8 mouse cellular contexts compared by ENCODE assay signal in the genomic region with DNA sequence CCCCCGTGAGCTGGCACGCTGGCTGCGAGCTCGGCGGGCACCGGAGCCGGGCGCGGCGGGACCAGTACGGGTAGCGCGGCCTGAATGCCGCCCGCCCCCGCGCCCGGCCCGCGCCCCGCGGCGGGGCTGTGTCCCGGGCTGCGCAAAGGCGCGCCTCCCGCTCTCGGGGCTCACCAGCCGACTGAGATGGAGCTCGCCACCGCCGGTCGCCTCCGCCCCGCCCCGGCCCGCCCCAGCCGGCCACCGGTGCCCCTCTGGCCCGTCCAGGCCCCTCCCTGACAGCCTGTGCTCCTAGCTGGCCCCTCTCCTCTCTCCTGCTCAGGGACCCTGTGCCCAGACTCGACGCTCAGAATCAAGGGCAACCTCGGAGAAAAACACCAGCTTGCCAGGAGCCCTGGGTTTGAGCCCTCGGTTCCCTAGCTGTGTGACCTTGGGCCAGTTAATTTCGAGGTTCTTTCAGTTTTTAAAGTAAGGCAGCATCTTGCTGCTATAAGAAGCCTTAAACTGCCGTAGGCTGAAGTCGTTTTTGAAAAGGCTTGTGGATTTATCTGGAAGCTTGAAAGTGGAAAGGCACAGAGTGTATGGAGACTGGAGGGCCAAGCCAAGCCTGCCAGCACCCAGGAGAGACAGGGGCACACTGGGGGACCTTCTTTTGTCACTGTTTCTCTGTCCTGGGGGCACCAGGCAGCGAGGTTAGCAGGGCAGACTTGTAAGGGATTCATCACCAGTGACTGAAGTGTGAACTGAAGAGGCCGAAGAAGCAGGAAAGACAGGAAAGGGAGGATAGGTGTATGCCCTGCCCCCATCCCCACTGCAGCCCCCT. TPM values are rescaled to one million over a fixed set of nuclear protein-coding genes. Genes with fewer than 3 reads are reported as not detected.
A peak's percentile ranks its signal among the peaks of the same experiment; 100 is the strongest.
DNase-seq lines count a peak whose midpoint lies in the region; ATAC-seq and TF ChIP-seq lines count a peak whose summit lies in the region.

A gene (minus strand): TSS at position 183 of the 823 bp plus-strand sequence.

- DNase-seq in layer of hippocampus, adult 2 months (ENCODE audit: low spot score in 2 of 2) = no peak
- DNase-seq in layer of hippocampus, adult 11-12 months (ENCODE audit: low spot score) = no peak
- DNase-seq in urinary bladder, postnatal 14 days (ENCODE audit: low spot score) = no peak
- DNase-seq in right cerebral cortex, postnatal 36 days (ENCODE audit: low spot score in 2 of 2) = no peak

- 24% methylated on average over 10 of the region's 50 CpGs for WGBS in hindbrain, embryonic 16.5 days
- WGBS in midbrain, embryonic 12.5 days = 6% methylated on average over 37 of the region's 50 CpGs

- peak within 1 kb of the TSS; percentile 55 for H3K4me2 ChIP-seq in hindbrain, embryonic 16.5 days (ENCODE audit: low read length)
- peak within 1 kb of the TSS; percentile 53 for H3K4me2 ChIP-seq in midbrain, embryonic 12.5 days (replicated peaks)

- H3K27me3 ChIP-seq in hindbrain, embryonic 16.5 days (replicated peaks; ENCODE audit: control insufficient read depth, insufficient read depth, low read length) = peaks cover 51% of the 10 kb centered on the region
- H3K27me3 ChIP-seq in midbrain, embryonic 12.5 days = peaks cover 74% of the 10 kb centered on the region

- H3K9me3 ChIP-seq in hindbrain, embryonic 16.5 days (ENCODE audit: control insufficient read depth, low read length) = no peaks in the 10 kb centered on the region
- no peaks in the 10 kb centered on the region for H3K9me3 ChIP-seq in midbrain, embryonic 12.5 days

- no peaks in the 10 kb centered on the region; the same call in 1 of the 2 replicates for H3K4me1 ChIP-seq in cortical plate, adult 2 months (ENCODE audit: control insufficient read depth, insufficient read depth, low read length)
- peaks cover 18% of the 10 kb centered on the region for H3K4me1 ChIP-seq in hindbrain, embryonic 16.5 days (ENCODE audit: control insufficient read depth, insufficient read depth, low read depth, low read length)
- peaks cover 30% of the 10 kb centered on the region for H3K4me1 ChIP-seq in midbrain, embryonic 12.5 days

- no peak for TF ChIP-seq CTCF in layer of hippocampus, adult 2 months (conservative IDR thresholded peaks at IDR 0.05)
- TF ChIP-seq CTCF in cortical plate, adult 2 months (IDR thresholded peaks at IDR 0.05; ENCODE audit: extremely low read depth, insufficient read depth, low read length) = no peak

- H3K27ac ChIP-seq in layer of hippocampus, adult 2 months = peak within 1 kb of the TSS; percentile 84
- 0 out of 2 replicates have a peak within 1 kb of the TSS, but pooled peaks have one; percentile 23 for H3K27ac ChIP-seq in cortical plate, adult 2 months (ENCODE audit: insufficient read depth, low read length)
- no peak within 1 kb of the TSS for H3K27ac ChIP-seq in hindbrain, embryonic 16.5 days (ENCODE audit: low read depth, low read length)
- H3K27ac ChIP-seq in midbrain, embryonic 12.5 days (replicated peaks) = no peak within 1 kb of the TSS

- H3K9ac ChIP-seq in hindbrain, embryonic 16.5 days (ENCODE audit: low read depth, low read length) = peak within 1 kb of the TSS; percentile 15; the same call in 1 of the 2 replicates
- H3K9ac ChIP-seq in midbrain, embryonic 12.5 days (replicated peaks) = 0 out of 2 replicates have a peak within 1 kb of the TSS, but pooled peaks have one; percentile 21

- peak within 1 kb of the TSS; percentile 50 for H3K4me3 ChIP-seq in layer of hippocampus, adult 2 months
- peak within 1 kb of the TSS; percentile 27 for H3K4me3 ChIP-seq in cortical plate, adult 2 months (ENCODE audit: insufficient read depth, low read length)
- H3K4me3 ChIP-seq in hindbrain, embryonic 16.5 days (ENCODE audit: low read length) = peak within 1 kb of the TSS; percentile 35
- H3K4me3 ChIP-seq in midbrain, embryonic 12.5 days = peak within 1 kb of the TSS; percentile 31

- no peak for ATAC-seq in hindbrain, embryonic 16.5 days
- ATAC-seq in midbrain, embryonic 12.5 days (ENCODE audit: low FRiP score, low read depth) = no peak
- ATAC-seq in megakaryocyte-erythroid progenitor cell, adult 5-6 weeks (replicated peaks; ENCODE audit: low FRiP score, low TSS enrichment, poor library complexity, severe bottlenecking) = no peak

- peaks cover 9% of the 10 kb centered on the region for H3K36me3 ChIP-seq in hindbrain, embryonic 16.5 days (ENCODE audit: control insufficient read depth, insufficient read depth, low read length)
- H3K36me3 ChIP-seq in midbrain, embryonic 12.5 days = peaks cover 13% of the 10 kb centered on the region

- no peak for TF ChIP-seq POLR2A in cortical plate, adult 2 months (IDR thresholded peaks at IDR 0.05; ENCODE audit: extremely low read depth, insufficient read depth, low read length)

RNA-seq across cellular contexts. Expression of the gene that starts here (rescaled TPM):
- 10 to 100 TPM; 47.4 to 47.5 TPM for total RNA-seq in layer of hippocampus, adult 2 months (2021)
- 35.8 and 37.4 TPM in 2 replicates for polyA plus RNA-seq in cortical plate, adult 2 months (2012; rRNA removed)
- polyA plus RNA-seq in hindbrain, embryonic 16.5 days (2015; fragmentation: Nextera tagmentation; extraction: Ambion mirVana) = 0.60 and 0.72 TPM in 2 replicates
- polyA plus RNA-seq in midbrain, embryonic 12.5 days (2016; fragmentation: Nextera tagmentation; extraction: Ambion mirVana) = 0.06 and 0.17 TPM in 2 replicates
- not detected in 2 replicates for total RNA-seq in megakaryocyte-erythroid progenitor cell, adult 5-6 weeks (2014; fragmentation: Nextera tagmentation)
- not detected in 2 replicates for total RNA-seq in megakaryocyte-erythroid progenitor cell, adult 5-6 weeks (2017)

Comparison
In these comparisons a context has a peak if more than half of its experiments do, and no peak if none do; other contexts are left out.
1. RNA of the gene that starts here (total RNA-seq): 47.4 to 47.5 TPM in layer of hippocampus, adult 2 months; not detected in megakaryocyte-erythroid progenitor cell, adult 5-6 weeks; every median in the first group is over 10 times any median in the second.
2. RNA of the gene that starts here (polyA plus RNA-seq): 35.8 to 37.4 TPM in cortical plate, adult 2 months; 0.60 to 0.72 TPM in hindbrain, embryonic 16.5 days and 0.06 to 0.17 TPM in midbrain, embryonic 12.5 days; every median in the first group is over 10 times any median in the second.
3. H3K27ac ChIP-seq: peak in layer of hippocampus, adult 2 months (single experiment) and cortical plate, adult 2 months (single experiment); none in hindbrain, embryonic 16.5 days (single experiment) and midbrain, embryonic 12.5 days (single experiment).
4. Peak in every context shown above with its lines, with median percentiles within 50 percentile points of each other: H3K4me3 ChIP-seq.